Mouse (Mus musculus) layer of hippocampus, adult 8-10 months (tissue): ENCODE data around the gene Tsc2. TPM values are rescaled to one million over a fixed set of nuclear protein-coding genes. Genes with fewer than 3 reads are reported as not detected.

ENCODE experiments used
- microRNA-seq, 2 experiments: library from miRNA; unstranded; fragments of <30 nt; microRNA quantifications; one replicate each; pipeline ENCODE4 v1.2.0; 2022
- total RNA-seq, 4 experiments: library from RNA; stranded (reverse); gene quantifications; 2 replicates each; pipeline ENCODE4 v1.2.4; 2022

The Tsc2 gene
- total RNA-seq, 4 experiments from 2014 or later, result 149 to 212 (median 191) TPM

Small RNAs within 50 kb of the gene (microRNA-seq; reads per million reads assigned to microRNA genes)
- gene Gm24589, result 16.6 to 20.2 reads per million in 2 experiments

Other genes with a start within 250 kb of the Tsc2 start
- 100 to 1,000 TPM; 122 to 134 (median 134) TPM for gene Rnps1, start 218.1 kb downstream of the Tsc2 start, total RNA-seq
- 10 to 100 TPM; 23.1 to 33.9 (median 27.9) TPM for gene Eci1, start 206.0 kb downstream of the Tsc2 start, total RNA-seq
- gene Dnase1l2, start 189.5 kb downstream of the Tsc2 start, total RNA-seq, result 10 to 100 TPM in 1 of 4 experiments, 1 to 10 TPM in 3; 5.8 to 12.1 (median 8.2) TPM
- 10 to 100 TPM; 31.0 to 44.2 (median 38.4) TPM for gene E4f1, start 162.3 kb downstream of the Tsc2 start, total RNA-seq
- 10 to 100 TPM; 54.8 to 62.3 (median 57.7) TPM for gene Pgp, start 162.2 kb downstream of the Tsc2 start, total RNA-seq
- 1 to 10 TPM in 2 of 4 experiments, under 1 TPM in 2; 0.90 to 2.0 (median 1.4) TPM for gene Bricd5, start 158.7 kb downstream of the Tsc2 start, total RNA-seq
- gene Mlst8, start 153.6 kb downstream of the Tsc2 start, total RNA-seq, result 10 to 100 TPM; 39.7 to 43.9 (median 41.9) TPM
- gene Caskin1, start 144.0 kb downstream of the Tsc2 start, total RNA-seq, result 100 to 1,000 TPM; 134 to 172 (median 153) TPM
- 100 to 1,000 TPM in 2 of 4 experiments, 10 to 100 TPM in 2; 82.9 to 106 (median 97.4) TPM for gene Traf7, start 104.7 kb downstream of the Tsc2 start, total RNA-seq
- 10 to 100 TPM; 63.4 to 66.7 (median 65.6) TPM for gene Rab26, start 98.4 kb downstream of the Tsc2 start, total RNA-seq
- gene Pkd1, start 82.8 kb downstream of the Tsc2 start, total RNA-seq, result 100 to 1,000 TPM in 1 of 4 experiments, 10 to 100 TPM in 3; 72.1 to 120 (median 88.4) TPM
- gene Nthl1, start 50 bp upstream of the Tsc2 start, total RNA-seq, result 1 to 10 TPM; 6.5 to 9.1 (median 7.6) TPM
- gene Slc9a3r2, start 17.7 kb upstream of the Tsc2 start, total RNA-seq, result 10 to 100 TPM; 41.9 to 48.7 (median 44.1) TPM
- 1 to 10 TPM in 3 of 4 experiments, not detected in 1; 1.1 to 2.6 (median 2.5) TPM for gene Npw, start 25.8 kb upstream of the Tsc2 start, total RNA-seq
- 10 to 100 TPM; 36.8 to 41.6 (median 38.2) TPM for gene Zfp598, start 37.1 kb upstream of the Tsc2 start, total RNA-seq
- gene Syngr3, start 57.3 kb upstream of the Tsc2 start, total RNA-seq, result 100 to 1,000 TPM; 137 to 165 (median 150) TPM
- 10 to 100 TPM; 17.9 to 23.4 (median 21.1) TPM for gene Gfer, start 63.5 kb upstream of the Tsc2 start, total RNA-seq
- 1 to 10 TPM; 2.0 to 4.3 (median 3.4) TPM for gene Noxo1, start 63.6 kb upstream of the Tsc2 start, total RNA-seq
- gene Tbl3, start 75.0 kb upstream of the Tsc2 start, total RNA-seq, result 10 to 100 TPM; 24.2 to 32.3 (median 27.8) TPM
- under 1 TPM in 2 of 4 experiments, not detected in 2; 0.36 to 0.47 TPM for gene Rnf151, start 85.4 kb upstream of the Tsc2 start, total RNA-seq
- gene Rps2, start 85.5 kb upstream of the Tsc2 start, total RNA-seq, result 100 to 1,000 TPM; 282 to 365 (median 323) TPM
- 100 to 1,000 TPM; 214 to 227 (median 222) TPM for gene Ndufb10, start 91.8 kb upstream of the Tsc2 start, total RNA-seq
- gene Rpl3l, start 95.2 kb upstream of the Tsc2 start, total RNA-seq, result under 1 TPM; 0.23 to 0.77 (median 0.54) TPM
- gene Msrb1, start 104.0 kb upstream of the Tsc2 start, total RNA-seq, result 10 to 100 TPM; 41.1 to 50.5 (median 47.2) TPM
- gene Hs3st6, start 120.4 kb upstream of the Tsc2 start, total RNA-seq, result under 1 TPM in 1 of 4 experiments, not detected in 3; 0.23 TPM
- not detected for gene Meiob, start 171.7 kb upstream of the Tsc2 start, total RNA-seq
- 100 to 1,000 TPM; 121 to 133 (median 126) TPM for gene Hagh, start 207.5 kb upstream of the Tsc2 start, total RNA-seq
- gene Fahd1, start 217.7 kb upstream of the Tsc2 start, total RNA-seq, result 10 to 100 TPM; 18.5 to 21.1 (median 20.6) TPM
- not detected for gene Igfals, start 233.4 kb upstream of the Tsc2 start, total RNA-seq